Mouse (Mus musculus): ENCODE measurements at regions not wholly inside any gene's neighbourhood (a gene's known extent, or its start where the extent isn't known, plus 50 kb on each side); places are given as distances from the start of the nearest gene placed in this dataset.

DNA sequence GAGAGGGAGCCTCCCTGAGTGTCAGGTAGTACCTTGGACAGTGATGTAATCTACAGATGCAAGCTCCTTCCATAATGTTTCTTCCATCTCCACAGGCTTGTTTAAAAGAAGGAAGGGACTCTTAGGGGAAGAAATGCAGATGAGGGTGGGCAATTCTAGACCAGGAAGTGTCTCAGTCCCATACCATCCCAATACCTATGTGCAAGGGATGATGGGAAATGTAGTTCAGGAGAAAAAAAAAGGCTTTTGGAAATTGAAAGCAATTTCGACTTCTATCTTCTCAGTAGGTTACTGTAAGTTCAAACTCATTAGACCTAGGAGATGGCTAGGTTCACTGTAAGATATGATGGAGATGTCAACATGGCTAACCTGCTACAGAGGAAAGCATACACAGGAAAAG is 68.3 kb downstream of the Cd83 start:
- H3K4me1 ChIP-seq, result peaks cover 14% of the 10 kb centered on the region
- no peak overlapping the region for H3K9ac ChIP-seq
- 76% methylated on average over 1 of the region's 1 CpGs for WGBS
- ATAC-seq (ENCODE audit: low FRiP score, low read depth), result no peak
- H3K27me3 ChIP-seq, result 0 out of 2 replicates have a peak, but pooled peaks cover 4% of the 10 kb centered on the region
- H3K27ac ChIP-seq, result no peak overlapping the region
- no peaks in the 10 kb centered on the region for H3K9me3 ChIP-seq
- H3K4me3 ChIP-seq, result no peak overlapping the region
- H3K36me3 ChIP-seq, result no peaks in the 10 kb centered on the region
- no peak overlapping the region for H3K4me2 ChIP-seq (replicated peaks)

DNA sequence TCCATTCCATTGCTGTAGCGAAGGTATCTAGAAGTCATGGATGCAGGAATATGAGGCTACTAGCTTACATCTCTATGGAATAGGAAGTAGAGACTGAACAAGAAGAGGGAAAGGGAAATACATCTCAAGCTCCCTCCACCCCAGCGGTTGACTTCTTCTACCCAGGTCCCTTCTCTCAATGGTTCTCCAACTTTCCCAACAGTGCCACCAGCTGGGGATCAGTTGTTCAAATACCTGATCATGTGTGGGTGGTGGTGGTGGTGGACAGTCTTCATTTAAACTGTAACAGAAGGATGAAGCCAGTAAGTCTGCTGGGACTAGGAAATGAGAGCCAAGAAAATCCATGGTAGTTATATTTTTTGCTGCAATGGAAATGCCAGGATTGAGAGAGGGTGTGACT is 70.4 kb downstream of the Cd83 start:
- no peak overlapping the region for H3K9ac ChIP-seq
- no peak overlapping the region for H3K4me2 ChIP-seq (replicated peaks)
- WGBS, result 96% methylated on average over 2 of the region's 2 CpGs
- no peaks in the 10 kb centered on the region for H3K36me3 ChIP-seq
- no peak overlapping the region for H3K4me3 ChIP-seq
- no peaks in the 10 kb centered on the region for H3K27me3 ChIP-seq
- H3K9me3 ChIP-seq, result no peaks in the 10 kb centered on the region
- no peak for ATAC-seq (ENCODE audit: low FRiP score, low read depth)
- no peak overlapping the region for H3K27ac ChIP-seq
- peaks cover 2% of the 10 kb centered on the region for H3K4me1 ChIP-seq

DNA sequence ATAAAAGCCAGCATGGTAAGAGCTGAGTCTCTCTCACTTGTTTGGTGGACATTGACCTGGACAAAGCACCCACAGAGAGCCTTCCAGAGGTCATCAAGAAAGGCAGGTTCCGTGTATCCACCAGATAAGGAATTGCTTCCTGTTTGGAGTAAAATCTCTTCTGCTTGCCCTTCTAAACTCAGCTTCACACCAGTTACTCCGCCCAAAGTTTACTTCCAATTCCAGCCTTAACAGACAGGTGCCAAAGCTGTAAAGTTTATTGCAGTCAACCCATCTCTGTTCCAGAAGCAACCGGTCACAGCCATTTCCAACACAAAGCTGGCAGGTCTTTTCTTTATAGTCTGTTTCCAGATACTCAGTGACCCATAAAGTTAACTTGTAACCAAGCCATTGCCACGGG is 76.4 kb downstream of the Cd83 start:
- no peak for ATAC-seq (ENCODE audit: low FRiP score, low read depth)
- Histone ChIP-seq H3K4me2 (replicated peaks) (no peak overlapping the region), H3K4me1 (peaks cover 46% of the 10 kb centered on the region), H3K27me3 (peaks cover 3% of the 10 kb centered on the region; the same call in 1 of the 2 replicates), H3K9ac (no peak overlapping the region), H3K9me3 (no peaks in the 10 kb centered on the region), H3K4me3 (no peak overlapping the region), H3K36me3 (no peaks in the 10 kb centered on the region), H3K27ac (no peak overlapping the region)
- 35% methylated on average over 4 of the region's 4 CpGs for WGBS

DNA sequence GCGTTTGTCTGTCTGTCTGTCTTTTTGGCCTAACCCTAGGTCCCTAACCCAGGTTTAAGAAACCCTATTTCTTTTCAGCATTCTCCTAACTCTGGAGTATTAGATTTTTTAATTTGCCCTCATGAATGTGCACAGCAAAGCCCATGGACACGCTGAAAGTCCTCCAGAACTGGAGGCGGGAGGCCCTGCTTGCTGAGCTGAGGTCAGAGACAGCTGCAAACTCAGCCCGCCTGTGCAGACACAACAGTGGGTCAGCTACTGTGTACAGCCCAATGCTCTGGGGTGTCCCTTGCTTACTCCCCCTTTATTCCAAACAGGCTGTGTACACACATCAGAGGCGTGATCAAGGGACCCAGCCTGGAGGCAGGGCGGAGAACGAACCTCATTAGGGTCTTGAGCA is 76.8 kb downstream of the Cd83 start:
- no peaks in the 10 kb centered on the region for H3K36me3 ChIP-seq
- no peak overlapping the region for H3K9ac ChIP-seq
- WGBS, result 51% methylated on average over 7 of the region's 7 CpGs
- H3K9me3 ChIP-seq, result no peaks in the 10 kb centered on the region
- H3K4me3 ChIP-seq, result no peak overlapping the region
- peaks cover 3% of the 10 kb centered on the region; the same call in 1 of the 2 replicates for H3K27me3 ChIP-seq
- ATAC-seq (ENCODE audit: low FRiP score, low read depth), result no peak
- H3K27ac ChIP-seq, result no peak overlapping the region
- H3K4me2 ChIP-seq (replicated peaks), result no peak overlapping the region
- H3K4me1 ChIP-seq, result peaks cover 47% of the 10 kb centered on the region

DNA sequence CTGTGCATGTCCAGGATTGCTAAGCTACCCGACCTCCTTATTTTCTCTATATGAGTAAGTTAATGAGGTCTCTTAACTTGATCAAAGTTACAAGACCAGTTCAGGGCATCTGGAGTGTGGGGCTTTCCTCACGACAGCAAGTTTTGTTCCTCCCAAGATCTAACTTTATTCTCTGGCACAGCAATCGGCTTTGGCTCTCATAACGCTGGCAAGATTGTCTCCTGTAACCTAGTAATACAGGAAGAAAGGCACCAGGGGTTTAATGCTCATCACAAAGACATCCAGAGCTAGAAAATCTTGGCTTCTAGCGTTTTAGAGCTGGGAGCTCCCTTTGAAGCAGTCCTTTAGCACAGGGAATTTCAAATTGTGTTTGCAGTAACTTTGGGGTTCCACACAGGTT is 77.5 kb downstream of the Cd83 start:
- Histone ChIP-seq H3K27ac (no peak overlapping the region), H3K9me3 (no peaks in the 10 kb centered on the region), H3K4me1 (peaks cover 47% of the 10 kb centered on the region), H3K36me3 (no peaks in the 10 kb centered on the region), H3K27me3 (peaks cover 4% of the 10 kb centered on the region; the same call in 1 of the 2 replicates), H3K4me2 (replicated peaks) (no peak overlapping the region), H3K4me3 (no peak overlapping the region), H3K9ac (no peak overlapping the region)
- ATAC-seq (ENCODE audit: low FRiP score, low read depth), result no peak
- WGBS, result 48% methylated on average over 5 of the region's 5 CpGs

DNA sequence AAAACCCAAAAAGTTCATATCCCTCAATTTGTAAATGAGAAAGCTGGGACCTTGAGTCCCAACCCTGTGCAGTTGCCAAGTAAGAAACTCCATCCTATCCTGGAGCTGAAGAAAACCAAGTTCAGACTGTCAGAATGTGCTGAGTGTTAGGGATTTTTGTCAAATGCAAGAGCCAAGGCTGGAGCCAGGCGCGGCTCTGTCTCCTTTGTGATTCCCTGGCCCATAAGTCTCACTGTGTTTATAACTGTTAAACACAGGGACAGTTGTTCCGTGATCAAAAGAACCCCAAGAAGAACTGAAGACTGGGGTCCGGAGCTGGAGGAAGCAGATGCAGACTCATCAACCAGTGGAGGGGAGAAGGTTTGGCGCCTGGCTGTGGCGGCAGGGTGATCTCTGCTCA is 78.0 kb downstream of the Cd83 start:
- WGBS, result 48% methylated on average over 6 of the region's 6 CpGs
- Histone ChIP-seq H3K9ac (no peak overlapping the region), H3K9me3 (no peaks in the 10 kb centered on the region), H3K36me3 (no peaks in the 10 kb centered on the region), H3K27me3 (peaks cover 5% of the 10 kb centered on the region; the same call in 1 of the 2 replicates), H3K4me1 (peaks cover 47% of the 10 kb centered on the region), H3K27ac (peak overlapping the region; percentile 17; the same call in 1 of the 2 replicates), H3K4me3 (no peak overlapping the region), H3K4me2 (replicated peaks) (no peak overlapping the region)
- ATAC-seq (ENCODE audit: low FRiP score, low read depth), result no peak

DNA sequence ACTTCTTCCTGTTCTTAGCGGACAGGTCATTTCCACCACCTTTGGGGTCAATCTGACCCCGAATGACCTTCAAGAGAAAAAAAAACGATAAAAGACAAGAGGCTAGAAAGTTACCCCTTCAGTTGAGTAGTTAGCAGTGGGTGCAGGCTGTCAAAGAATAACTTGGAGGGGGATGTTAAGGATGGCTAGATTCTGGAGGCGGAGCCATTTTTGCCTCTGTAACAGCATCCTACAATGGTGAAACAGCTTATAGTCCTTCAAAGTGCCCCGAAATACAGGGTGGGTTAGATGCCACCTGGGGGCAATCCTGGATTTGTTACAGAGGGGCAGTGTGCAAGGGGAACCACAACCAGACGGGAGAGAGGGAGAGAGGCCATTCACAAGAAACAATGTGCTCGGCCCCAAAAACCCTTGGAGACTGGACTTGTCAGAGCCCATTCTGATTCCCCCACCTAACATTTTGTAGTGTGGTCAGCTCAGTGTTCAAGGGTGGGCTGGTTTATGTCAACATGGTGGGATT is 79.1 kb downstream of the Cd83 start:
- Histone ChIP-seq H3K4me2 (replicated peaks) (peak overlapping the region; percentile 62), H3K4me3 (no peak overlapping the region), H3K27me3 (peaks cover 5% of the 10 kb centered on the region; the same call in 1 of the 2 replicates), H3K9me3 (no peaks in the 10 kb centered on the region), H3K9ac (no peak overlapping the region), H3K36me3 (no peaks in the 10 kb centered on the region), H3K27ac (no peak overlapping the region), H3K4me1 (peaks cover 47% of the 10 kb centered on the region)
- no peak for ATAC-seq (ENCODE audit: low FRiP score, low read depth)
- 76% methylated on average over 7 of the region's 7 CpGs for WGBS

DNA sequence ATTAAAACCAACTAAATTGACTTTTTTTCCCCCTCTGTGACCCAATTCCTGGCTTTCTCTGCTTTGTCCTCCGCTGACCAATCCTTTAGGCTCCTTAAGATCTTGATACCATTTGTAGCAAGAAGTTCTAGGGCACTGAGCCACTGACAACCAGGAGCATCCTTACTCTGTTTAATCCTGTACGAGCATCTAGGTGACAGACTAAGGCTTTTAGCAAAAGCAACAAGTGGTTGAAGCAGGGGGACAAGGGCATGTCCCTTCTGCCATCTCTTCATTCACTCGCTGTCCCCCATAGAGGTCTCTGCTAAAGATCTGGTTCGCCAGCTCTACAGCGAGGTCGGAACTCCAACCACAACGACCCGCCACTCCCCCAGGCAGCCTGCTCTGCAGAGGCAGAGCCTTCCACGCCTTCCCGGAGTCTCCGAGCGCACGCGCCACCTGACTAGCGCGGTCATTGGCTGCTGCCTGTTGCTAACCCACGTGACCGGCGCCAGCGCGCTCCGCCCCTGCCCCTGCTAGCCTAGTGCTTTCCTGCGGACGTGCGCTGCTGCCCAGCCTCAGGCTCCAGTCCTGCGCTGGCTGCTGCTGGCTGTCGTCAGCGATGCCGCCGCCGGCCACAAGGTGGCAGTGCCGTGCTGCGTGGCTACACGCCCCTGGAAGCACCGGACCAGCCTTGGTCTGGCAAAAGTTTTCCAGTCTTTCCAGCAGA is 79.7 kb downstream of the Cd83 start:
- H3K4me2 ChIP-seq (replicated peaks), result peak overlapping the region; percentile 62
- H3K9ac ChIP-seq, result peak overlapping the region; percentile 52; the same call in 1 of the 2 replicates
- no peaks in the 10 kb centered on the region for H3K9me3 ChIP-seq
- H3K27ac ChIP-seq, result peak overlapping the region; percentile 69; the same call in 1 of the 2 replicates
- 2% methylated on average over 35 of the region's 35 CpGs for WGBS
- no peaks in the 10 kb centered on the region for H3K36me3 ChIP-seq
- peaks cover 5% of the 10 kb centered on the region; the same call in 1 of the 2 replicates for H3K27me3 ChIP-seq
- peak; percentile 97 for ATAC-seq (ENCODE audit: low FRiP score, low read depth)
- peak overlapping the region; percentile 30 for H3K4me3 ChIP-seq
- peaks cover 47% of the 10 kb centered on the region for H3K4me1 ChIP-seq

DNA sequence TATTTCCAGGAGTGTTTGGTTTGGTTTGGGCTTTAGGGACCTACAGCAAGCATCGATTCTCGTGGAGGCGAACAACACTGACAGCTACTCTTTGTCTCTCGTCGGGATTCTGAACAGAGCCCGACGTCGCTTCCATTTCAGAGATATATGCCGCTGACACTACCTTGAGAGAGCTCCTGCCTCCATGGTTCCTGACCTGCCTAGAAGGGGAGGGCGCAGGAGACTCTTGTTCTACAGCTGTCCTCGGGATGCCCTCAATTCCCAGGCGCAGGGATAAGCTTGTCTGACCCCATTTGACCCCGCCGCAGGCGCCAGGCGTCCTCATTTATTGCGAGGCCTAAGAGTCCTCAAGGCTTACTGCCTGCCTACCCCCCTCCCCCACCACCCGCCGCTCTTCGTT is 80.5 kb downstream of the Cd83 start:
- Histone ChIP-seq H3K9ac (peak overlapping the region; percentile 20), H3K4me2 (replicated peaks) (peak overlapping the region; percentile 62), H3K27me3 (peaks cover 5% of the 10 kb centered on the region; the same call in 1 of the 2 replicates), H3K36me3 (no peaks in the 10 kb centered on the region), H3K9me3 (no peaks in the 10 kb centered on the region), H3K27ac (peak overlapping the region; percentile 7; the same call in 1 of the 2 replicates), H3K4me1 (peaks cover 47% of the 10 kb centered on the region), H3K4me3 (peak overlapping the region; percentile 30)
- WGBS, result 1% methylated on average over 20 of the region's 20 CpGs
- no peak for ATAC-seq (ENCODE audit: low FRiP score, low read depth)

DNA sequence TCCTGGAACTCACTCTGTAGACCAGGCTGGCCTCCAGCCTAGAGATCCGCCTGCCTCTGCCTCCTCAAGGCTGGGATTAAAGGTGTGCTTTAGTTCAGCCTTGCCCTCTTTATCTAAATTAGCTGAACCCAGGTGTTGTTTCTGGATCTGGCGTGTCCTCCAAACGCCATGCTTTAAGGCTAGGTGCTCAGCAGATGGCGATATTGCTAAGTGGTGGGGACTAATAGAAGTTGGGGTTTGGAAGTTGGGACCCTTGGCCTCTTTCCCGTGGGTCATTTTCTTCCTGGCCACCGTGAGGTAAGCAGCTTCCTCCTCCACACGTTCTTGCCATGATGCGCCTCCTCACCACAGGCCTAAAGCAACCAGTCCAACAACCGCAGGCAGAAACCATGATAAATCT is 91.3 kb downstream of the Cd83 start:
- H3K4me1 ChIP-seq, result peaks cover 22% of the 10 kb centered on the region

DNA sequence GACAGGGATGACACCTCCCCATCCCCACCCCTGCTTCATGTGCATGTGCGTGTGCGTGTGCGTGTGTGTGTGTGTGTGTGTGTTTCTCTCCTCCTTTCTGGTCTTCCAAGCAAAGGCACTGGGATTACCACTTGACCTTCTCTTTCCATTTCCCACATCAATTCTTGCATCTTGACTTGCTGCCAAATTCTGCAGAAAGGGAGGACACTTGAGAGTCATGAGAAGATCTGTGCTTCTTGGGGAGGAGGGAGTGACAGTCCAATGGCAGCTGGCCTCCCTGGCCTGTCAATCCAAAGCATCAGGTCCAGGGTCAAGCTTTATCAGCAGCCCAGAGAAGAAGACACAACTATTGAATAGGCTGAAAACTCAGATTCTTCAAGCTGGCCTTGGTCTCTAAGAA is 102.7 kb downstream of the Cd83 start:
- WGBS, result 94% methylated on average over 3 of the region's 3 CpGs
- H3K9me3 ChIP-seq, result peaks cover 9% of the 10 kb centered on the region; the same call in 1 of the 2 replicates
- no peak overlapping the region for H3K27ac ChIP-seq
- no peak for ATAC-seq (ENCODE audit: low FRiP score, low read depth)
- H3K4me2 ChIP-seq (replicated peaks), result no peak overlapping the region
- H3K9ac ChIP-seq, result no peak overlapping the region
- no peaks in the 10 kb centered on the region for H3K36me3 ChIP-seq
- no peak overlapping the region for H3K4me3 ChIP-seq
- H3K4me1 ChIP-seq, result peaks cover 9% of the 10 kb centered on the region
- H3K27me3 ChIP-seq, result no peaks in the 10 kb centered on the region

More for the DNA sequence above, 91.3 kb downstream of the Cd83 start:
- H3K27me3 ChIP-seq, result no peaks in the 10 kb centered on the region
- ATAC-seq (ENCODE audit: low FRiP score, low read depth), result no peak
- 87% methylated on average over 9 of the region's 9 CpGs for WGBS
- H3K27ac ChIP-seq, result no peak overlapping the region
- H3K36me3 ChIP-seq, result no peaks in the 10 kb centered on the region
- no peaks in the 10 kb centered on the region for H3K9me3 ChIP-seq
- no peak overlapping the region for H3K9ac ChIP-seq
- no peak overlapping the region for H3K4me3 ChIP-seq
- no peak overlapping the region for H3K4me2 ChIP-seq (replicated peaks)

DNA sequence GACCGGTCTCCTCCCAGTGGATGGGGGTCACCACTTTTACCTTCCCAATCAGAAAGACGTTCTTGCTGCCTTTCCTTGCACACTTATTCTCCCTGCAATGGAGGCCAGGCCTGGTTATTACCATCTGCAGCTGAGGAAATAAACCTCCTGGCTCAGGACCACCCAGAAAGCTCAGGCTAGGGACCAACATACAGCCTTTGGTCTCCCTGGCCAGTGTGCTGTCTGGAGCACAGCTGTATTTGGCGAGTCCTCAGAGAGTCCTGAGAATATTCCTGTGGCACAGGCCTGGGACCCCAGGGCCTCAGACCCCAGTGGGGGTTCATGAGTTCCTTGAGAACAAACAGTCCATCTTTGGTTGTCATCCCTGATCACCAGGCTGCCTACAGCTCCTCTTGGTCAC is 107.4 kb downstream of the Cd83 start:
- Histone ChIP-seq H3K4me2 (replicated peaks) (no peak overlapping the region), H3K4me3 (no peak overlapping the region), H3K27ac (peak overlapping the region; percentile 59), H3K27me3 (no peaks in the 10 kb centered on the region), H3K4me1 (peaks cover 10% of the 10 kb centered on the region), H3K36me3 (no peaks in the 10 kb centered on the region), H3K9ac (no peak overlapping the region), H3K9me3 (peaks cover 9% of the 10 kb centered on the region; the same call in 1 of the 2 replicates)
- peak; percentile 44; the same call in 1 of the 2 replicates for ATAC-seq (ENCODE audit: low FRiP score, low read depth)
- WGBS, result 26% methylated on average over 3 of the region's 3 CpGs
